Mouse (Mus musculus) brain, embryonic 14.5 days (tissue): ENCODE data around the gene Zfr2. TPM values are rescaled to one million over a fixed set of nuclear protein-coding genes. Genes with fewer than 3 reads are reported as not detected.
A peak's percentile ranks its signal among the peaks of the same experiment; 100 is the strongest.

Experiments used
- DNase-seq: peaks from one replicate; pipeline ENCODE4 v3.0.0-alpha.2; 2011; ENCODE audit warnings: low read depth
- CTCF ChIP-seq: fragments of 200-500 bp; IDR thresholded peaks from 2 replicates; pipeline ENCODE4 v1.5.1; 2012; ENCODE audit warnings: inconsistent platforms, mild to moderate bottlenecking, moderate library complexity, borderline replicate concordance; ENCODE audit not compliant: insufficient read depth, insufficient read length; ENCODE audit errors: extremely low read depth
- POLR2A ChIP-seq: fragments of 200-500 bp; IDR thresholded peaks from 2 replicates; pipeline ENCODE4 v1.6.1; 2012; ENCODE audit warnings: mild to moderate bottlenecking, inconsistent platforms, borderline replicate concordance; ENCODE audit not compliant: poor library complexity, insufficient read depth, insufficient read length, severe bottlenecking; ENCODE audit errors: extremely low read depth
- polyA plus RNA-seq: library from polyadenylated mRNA; depleted of rRNA; stranded (reverse); fragments of >200 nt; gene quantifications from 2 replicates; pipeline ENCODE4 v1.2.3, GENCODE M21; 2012

Gene Zfr2
- polyA plus RNA-seq, 1 experiment = 59.8 TPM

DNA sequence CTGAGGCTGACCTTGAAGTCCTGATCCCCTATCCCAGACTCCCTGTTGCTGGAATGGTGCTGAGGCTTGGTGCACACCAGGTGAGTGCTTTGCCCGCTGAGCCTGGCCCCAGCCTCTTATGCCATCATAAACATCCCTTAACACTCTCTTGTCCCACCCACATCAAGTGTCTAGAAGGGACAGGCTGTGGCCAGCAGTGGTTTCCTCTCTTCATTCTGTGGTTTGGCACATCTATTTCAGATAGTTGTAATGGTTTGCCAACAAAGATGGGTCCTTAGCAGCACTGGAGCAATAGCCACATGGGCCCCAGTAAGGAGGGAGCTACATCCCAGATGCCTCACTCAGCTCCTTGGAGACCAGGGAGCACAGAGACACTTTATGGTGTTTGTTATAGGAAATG, 21.9 kb downstream of the Zfr2 start:
- TF ChIP-seq CTCF (no peak), POLR2A (no peak)
- DNase-seq = no peak

DNA sequence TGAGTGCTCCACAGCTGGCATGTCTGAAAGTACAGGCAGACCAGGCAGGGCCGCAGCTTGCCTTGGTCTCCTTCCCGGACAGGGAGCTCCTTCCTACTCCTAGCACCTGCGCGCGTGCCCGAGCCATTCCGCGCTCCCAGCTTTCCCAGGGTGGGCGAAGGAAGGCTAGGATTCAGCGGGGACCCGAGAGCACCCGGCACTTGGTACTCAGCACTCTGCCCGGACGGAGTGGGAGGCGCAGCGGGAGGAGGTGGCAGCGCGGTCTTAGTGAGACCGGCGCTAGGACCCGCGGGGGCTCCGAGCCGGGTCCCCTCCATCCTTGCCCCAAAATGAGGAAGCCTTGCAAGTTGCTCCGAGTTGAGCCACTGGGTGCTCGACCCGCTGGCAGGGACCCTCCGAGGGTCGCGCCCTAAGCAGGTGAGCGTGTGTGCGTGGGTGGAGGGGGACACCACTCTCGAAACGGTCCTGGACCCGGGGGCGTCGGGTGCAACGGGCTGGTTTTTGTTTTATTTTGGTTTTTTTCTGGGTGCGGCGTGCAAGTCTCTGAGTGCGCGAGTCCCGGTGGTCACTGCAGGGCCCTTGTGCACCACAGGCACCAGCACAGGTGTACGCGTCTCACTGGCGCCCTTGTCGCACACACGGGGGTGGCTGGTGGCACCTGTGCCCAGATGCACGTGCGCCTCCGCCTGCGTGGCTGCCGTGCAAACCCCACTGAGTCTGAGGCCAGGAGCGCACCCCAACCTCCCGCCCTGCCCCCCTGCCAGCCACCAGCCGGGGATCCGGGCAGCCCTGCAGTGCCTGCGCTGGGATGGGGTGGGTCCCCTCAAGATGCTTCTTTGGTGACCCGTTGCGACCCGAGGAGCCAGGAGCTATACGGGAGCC, 24.4 kb downstream of the Zfr2 start:
- DNase-seq = peak; percentile 50
- TF ChIP-seq POLR2A (no peak), CTCF (no peak)

DNA sequence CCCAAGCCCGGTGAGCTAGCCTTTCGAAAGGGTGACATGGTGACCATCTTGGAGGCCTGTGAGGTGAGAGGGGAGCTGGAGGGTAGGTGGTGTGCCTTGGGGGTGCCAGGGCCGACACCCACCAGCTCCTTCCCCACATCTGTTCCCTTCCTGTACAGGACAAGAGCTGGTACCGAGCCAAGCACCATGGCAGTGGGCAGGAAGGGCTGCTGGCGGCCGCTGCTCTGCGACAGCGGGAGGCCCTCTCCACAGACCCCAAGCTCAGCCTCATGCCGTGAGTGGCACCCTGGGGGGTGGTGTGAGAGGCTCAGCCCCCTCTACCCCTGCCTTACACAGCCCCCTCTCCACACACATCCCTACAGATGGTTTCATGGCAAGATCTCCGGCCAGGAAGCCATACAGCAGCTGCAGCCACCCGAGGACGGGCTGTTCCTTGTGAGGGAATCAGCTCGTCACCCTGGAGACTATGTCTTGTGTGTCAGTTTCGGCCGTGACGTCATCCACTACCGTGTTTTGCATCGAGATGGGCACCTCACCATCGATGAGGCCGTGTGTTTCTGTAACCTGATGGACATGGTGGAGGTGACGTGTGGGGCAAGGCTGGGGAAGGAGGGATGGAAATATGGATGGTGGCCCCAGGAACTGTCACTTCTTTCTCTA, 26.4 kb downstream of the Zfr2 start:
- DNase-seq = peak; percentile 31
- no peak for TF ChIP-seq CTCF
- TF ChIP-seq POLR2A = no peak

DNA sequence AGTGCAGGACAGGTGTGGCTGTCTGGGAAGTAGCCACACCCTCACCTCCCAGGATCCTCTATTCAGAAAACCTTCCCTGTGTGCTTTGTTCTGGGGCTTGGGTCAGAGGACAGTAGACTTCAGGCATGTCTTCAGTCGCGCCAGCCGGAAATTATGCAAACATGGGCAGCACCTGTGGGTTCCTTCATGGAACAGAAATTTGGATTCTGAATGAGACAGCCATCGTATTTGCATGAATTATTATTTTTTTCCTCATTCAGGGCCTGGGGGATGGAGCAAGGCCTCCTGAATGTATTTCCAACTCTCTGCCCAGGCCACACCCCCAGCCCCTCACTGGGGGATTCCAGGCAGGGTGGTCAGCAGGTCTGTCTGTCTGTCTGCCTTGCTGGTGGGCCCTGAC, 28.1 kb downstream of the Zfr2 start:
- TF ChIP-seq POLR2A (no peak), CTCF (no peak)
- DNase-seq = no peak

DNA sequence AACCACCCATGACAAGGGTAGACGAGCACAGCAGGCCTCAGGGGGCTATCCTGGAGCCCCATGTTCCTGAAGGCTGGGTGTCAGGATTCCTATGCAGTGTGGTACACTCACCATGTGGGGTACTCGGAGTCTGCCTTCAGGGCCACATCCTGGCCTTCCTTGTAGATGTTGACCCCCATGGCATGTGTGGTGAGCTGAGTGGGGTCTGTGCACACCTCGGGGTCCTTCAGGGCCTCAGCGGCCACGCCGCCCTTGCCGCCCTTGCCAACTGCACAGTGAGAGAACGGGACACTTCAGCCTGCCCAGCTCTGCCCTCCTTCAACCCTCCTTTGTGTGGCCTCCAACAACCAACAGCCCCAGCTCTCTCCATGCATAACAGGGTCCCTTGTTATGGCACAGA, 32.6 kb downstream of the Zfr2 start:
- TF ChIP-seq POLR2A (no peak), CTCF (no peak)
- DNase-seq = no peak

DNA sequence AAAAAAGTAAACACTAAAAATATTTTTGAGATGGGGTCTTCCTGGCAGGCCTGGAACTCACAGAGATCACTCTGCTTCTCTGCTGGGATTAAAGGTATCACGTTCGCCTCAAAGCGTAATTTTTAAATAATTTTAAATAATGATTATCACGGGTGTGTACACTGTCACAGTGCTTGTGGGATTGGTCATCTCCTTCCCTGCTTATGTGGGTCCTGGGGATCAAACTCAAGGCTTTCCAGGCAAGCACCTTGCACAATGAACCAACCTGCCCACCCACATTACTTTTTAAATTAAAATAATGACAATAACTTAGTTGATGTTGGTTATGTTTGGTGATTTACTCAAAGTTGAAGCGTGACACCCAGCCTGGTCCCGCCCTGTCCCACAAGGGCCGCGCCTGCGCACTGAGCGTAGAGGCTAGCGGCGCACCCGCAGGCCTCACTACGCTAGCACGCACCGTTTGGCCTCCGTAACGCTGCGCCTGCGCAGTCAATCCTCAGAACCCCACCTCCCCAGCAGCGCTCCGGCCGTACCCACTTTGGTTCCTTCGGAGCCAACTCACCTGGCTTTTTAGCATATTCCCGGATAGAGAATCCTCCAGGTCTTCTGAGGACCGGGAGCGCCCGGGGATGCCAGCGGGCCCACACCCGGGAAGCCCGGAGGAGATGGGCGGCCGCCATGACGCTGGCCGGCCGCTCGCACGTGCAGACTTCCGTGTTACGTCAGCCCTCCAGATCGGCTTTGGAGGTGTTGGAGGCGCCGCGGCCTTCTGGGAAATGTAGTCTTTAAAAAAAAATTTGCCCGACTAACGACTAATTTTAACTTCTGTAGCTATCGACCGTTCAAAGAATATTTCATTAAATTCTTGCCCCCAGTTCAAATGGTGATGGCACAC, 33.5 kb downstream of the Zfr2 start, which contains the start of the genes Mrpl54 and Apba3:
Mrpl54 (minus strand) TSS at position 724 of the 895 bp plus-strand sequence.
Apba3 (plus strand) TSS at position 750 of the 895 bp plus-strand sequence.
- no peak for TF ChIP-seq CTCF
- peak; percentile 66; the same call in 1 of the 2 replicates for TF ChIP-seq POLR2A
- peak; percentile 97 for DNase-seq

DNA sequence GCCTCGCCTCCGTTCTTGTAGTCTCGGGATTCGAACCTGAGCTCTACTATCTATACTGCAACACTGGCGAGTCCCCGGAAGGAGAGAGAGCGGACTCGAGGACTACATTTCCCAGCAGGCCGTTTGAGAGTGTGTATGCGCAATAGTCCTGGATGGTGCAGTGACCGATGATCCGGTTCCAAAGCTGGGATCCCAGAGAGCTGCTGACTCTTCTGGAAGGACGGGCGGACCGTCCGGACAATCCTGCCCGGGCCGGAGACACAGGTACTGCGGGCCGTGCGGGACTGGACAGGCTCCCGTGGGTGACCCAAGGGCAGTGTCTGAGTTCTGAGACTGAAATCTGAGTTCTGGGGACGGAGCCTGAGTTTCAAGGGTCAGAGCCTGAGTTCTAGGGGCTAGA, 35.1 kb downstream of the Zfr2 start:
- TF ChIP-seq CTCF (no peak), POLR2A (0 out of 2 replicates have a peak, but pooled peaks have one; percentile 6)
- peak; percentile 93 for DNase-seq

DNA sequence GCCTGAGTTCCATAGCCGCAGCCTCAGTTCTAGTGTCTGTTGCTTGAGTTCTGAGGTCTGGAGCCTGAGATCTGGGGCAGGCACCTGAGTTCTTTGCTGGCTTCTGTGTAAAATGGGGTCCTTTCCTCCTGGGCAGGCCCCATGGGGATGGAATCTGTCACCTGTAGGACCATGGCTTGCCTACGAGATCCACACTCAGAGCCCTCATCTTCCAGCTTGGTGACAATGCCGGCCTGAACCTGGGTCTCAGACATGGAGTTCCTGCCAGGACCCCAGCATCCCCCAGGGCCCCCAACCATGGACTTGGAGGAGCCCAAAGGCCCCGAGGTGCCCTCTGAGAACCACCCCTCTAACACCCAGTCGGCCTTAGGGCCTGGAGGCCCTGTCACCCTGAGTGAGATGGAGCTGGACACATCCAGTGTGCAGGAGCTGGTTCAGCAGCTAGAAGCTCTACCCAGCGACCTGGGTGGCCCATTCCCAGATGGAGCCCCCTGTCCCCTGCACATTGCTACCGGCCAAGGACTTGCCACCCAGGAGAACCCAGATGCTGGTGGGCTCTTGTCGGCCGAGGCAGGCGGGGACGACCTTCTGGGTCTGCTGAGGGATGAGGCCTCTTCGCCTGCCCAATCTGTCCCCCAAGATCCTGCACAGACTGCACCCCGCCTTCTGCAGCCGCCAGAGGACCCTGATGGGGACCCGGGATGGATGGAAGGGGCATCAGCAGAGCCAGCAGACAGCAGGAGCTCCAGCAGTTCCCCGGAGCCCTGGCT, 35.9 kb downstream of the Zfr2 start:
- no peak for DNase-seq
- TF ChIP-seq POLR2A (no peak), CTCF (no peak)

DNA sequence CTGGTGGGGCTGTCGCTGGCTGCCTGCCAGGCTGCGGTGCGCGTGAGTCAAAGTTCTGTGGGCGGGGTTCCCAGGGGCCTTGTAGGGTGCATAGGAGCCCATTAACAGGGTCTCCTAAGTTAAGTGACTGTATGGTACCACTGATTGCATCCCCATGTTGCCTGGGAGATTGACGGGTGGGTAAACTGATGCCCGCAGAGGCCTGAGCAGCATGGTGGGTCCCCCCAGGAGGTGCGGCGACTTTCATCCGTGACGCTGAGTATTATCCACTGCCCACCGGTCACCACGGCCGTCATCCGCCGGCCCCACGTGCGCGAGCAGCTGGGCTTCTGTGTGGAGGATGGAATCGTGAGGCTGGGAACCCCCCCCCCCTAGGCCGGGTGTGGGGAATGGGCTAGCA, 39.4 kb downstream of the Zfr2 start:
- no peak for DNase-seq
- TF ChIP-seq POLR2A (no peak), CTCF (no peak)

DNA sequence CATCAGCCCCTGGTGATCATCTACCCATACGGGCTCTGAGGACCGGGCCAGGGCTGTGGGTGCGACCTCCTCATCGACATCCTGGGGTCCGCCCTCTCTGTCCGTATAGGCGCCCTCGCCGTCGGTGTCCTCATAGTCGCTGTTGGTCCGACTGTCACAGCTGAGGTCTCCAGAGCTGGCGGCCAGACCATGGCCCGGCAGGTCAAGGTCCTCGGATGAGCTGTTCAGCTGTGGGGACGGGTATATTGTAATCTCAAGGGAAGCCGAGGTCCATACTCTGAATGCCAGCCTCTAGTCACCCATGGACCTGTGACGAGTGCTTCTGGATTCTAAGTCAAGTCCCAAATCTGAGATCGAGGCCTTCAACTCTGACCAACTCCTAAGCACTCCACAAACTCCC, 40.9 kb downstream of the Zfr2 start:
- TF ChIP-seq CTCF = no peak
- TF ChIP-seq POLR2A = no peak
- no peak for DNase-seq

DNA sequence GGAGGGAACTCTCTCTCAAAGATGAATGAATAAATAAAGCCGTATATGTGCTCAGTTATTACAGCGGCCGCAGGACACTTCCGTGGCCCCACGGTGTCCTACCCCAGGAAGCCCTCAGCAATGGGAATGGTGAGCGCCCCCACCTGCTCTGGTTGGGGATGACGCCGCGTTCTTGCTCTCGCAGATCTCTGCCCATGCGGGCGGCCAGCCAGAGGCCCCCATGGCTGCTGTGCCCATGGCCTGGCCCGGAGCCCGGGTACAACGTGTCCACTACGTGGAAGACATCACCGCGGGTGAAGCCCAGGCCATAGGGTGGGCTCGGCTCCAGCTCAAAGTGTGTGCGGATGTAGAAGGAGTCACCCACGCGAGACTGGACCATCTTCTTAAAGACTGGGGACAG, 44.7 kb downstream of the Zfr2 start:
- TF ChIP-seq CTCF (no peak), POLR2A (no peak)
- no peak for DNase-seq
